Mouse (Mus musculus) forebrain, postnatal 0 days (tissue): Measurements from ENCODE around the gene Prpf6. TPM values are rescaled to one million over a fixed set of nuclear protein-coding genes. Genes with fewer than 3 reads are reported as not detected.

ENCODE experiments used
- ATAC-seq: fragments of 200-750 bp; cut with Nextera tagmentation; 2 replicates; pipeline ENCODE4 v1.8.0; 2017; ENCODE audit warnings: mild to moderate bottlenecking, moderate library complexity
- DNase-seq: peaks from one replicate; pipeline ENCODE4 v3.0.0-alpha.2; 2015
- H3K27ac ChIP-seq: fragments of 300-500 bp; sonication (generic); 2 replicates; pipeline ENCODE4 v1.5.1; 2014; ENCODE audit warnings: low read depth, mild to moderate bottlenecking, antibody characterized with exemption, low read length, moderate library complexity, mixed read lengths
- H3K27me3 ChIP-seq: fragments of 300-500 bp; sonication (generic); 2 replicates; pipeline ENCODE4 v1.6.1; 2014; ENCODE audit warnings: mild to moderate bottlenecking, low read length, mixed read lengths; ENCODE audit not compliant: insufficient read depth
- H3K36me3 ChIP-seq: fragments of 300-500 bp; sonication (generic); 2 replicates; pipeline ENCODE4 v1.6.1; 2014; ENCODE audit warnings: mild to moderate bottlenecking, moderate library complexity; ENCODE audit not compliant: insufficient read depth
- H3K4me1 ChIP-seq: fragments of 300-500 bp; sonication (generic); 2 replicates; pipeline ENCODE4 v1.6.1; 2014; ENCODE audit warnings: antibody characterized with exemption; ENCODE audit not compliant: insufficient read depth
- H3K4me2 ChIP-seq: fragments of 300-500 bp; sonication (generic); 2 replicates; pipeline ENCODE4 v1.6.1; 2014; ENCODE audit warnings: low read depth, mild to moderate bottlenecking, moderate library complexity
- H3K4me3 ChIP-seq: fragments of 300-500 bp; sonication (generic); 2 replicates; pipeline ENCODE4 v1.5.1; 2014; ENCODE audit warnings: low read depth, low read length, mixed read lengths
- H3K9ac ChIP-seq: fragments of 300-500 bp; sonication (generic); 2 replicates; pipeline ENCODE4 v1.6.1; 2014; ENCODE audit warnings: mild to moderate bottlenecking
- H3K9me3 ChIP-seq: fragments of 300-500 bp; sonication (generic); 2 replicates; pipeline ENCODE4 v1.6.1; 2016; ENCODE audit warnings: low read length
- CTCF ChIP-seq: sonication (generic); IDR thresholded peaks from 2 replicates; pipeline ENCODE4 v1.5.1; 2016; ENCODE audit warnings: antibody characterized with exemption, control low read depth, low read depth
- WGBS: fragments of 180-500 bp; shearing (Covaris S2); extraction: QIAGEN DNeasy Blood & Tissue Kit; methylation state at CpG from one replicate; pipeline ENCODE4 v1.1.7; 2014; 5-methylcytosine and 5-hydroxymethylcytosine counted together
- polyA plus RNA-seq: library from polyadenylated mRNA; unstranded; fragments of >200 nt; fragmentation: Nextera tagmentation; extraction: Ambion mirVana; gene quantifications from 2 replicates; pipeline ENCODE4 v1.2.1, GENCODE M21; 2015
- total RNA-seq: library from RNA; depleted of rRNA; stranded (reverse); fragments of >200 nt; gene quantifications from 2 replicates; pipeline ENCODE4 v1.2.3, GENCODE M21; 2014

Gene Prpf6
- total and polyA plus RNA-seq, 2 experiments from 2014 or later, result 46.5 to 49.6 TPM

- peak overlapping the region; percentile 84; the same call in 1 of the 2 replicates for H3K4me2 ChIP-seq
- no peak overlapping the region for H3K4me3 ChIP-seq
- DNase-seq, result no peak
These were observed 5.9 kb downstream of the Prpf6 start for GRCm38 (mm10) chr2:181597378-181598061.

GRCm38 (mm10) chr2:181598454-181599351 is 7.0 kb downstream of the Prpf6 start, which contains the start of gene Samd10:
Gene Samd10, minus strand, starts transcription at chr2:181599212.
- peak within 1 kb of the TSS; percentile 89 for H3K27ac ChIP-seq
- H3K9ac ChIP-seq, result peak within 1 kb of the TSS; percentile 94
- H3K4me3 ChIP-seq, result peak within 1 kb of the TSS; percentile 72
- peak; percentile 42 for TF ChIP-seq CTCF
- peaks cover 13% of the 10 kb centered on the region for H3K4me1 ChIP-seq
- peak within 1 kb of the TSS; percentile 84 for H3K4me2 ChIP-seq
- peak; percentile 28 for ATAC-seq
- peak; percentile 79 for DNase-seq
- peaks cover 10% of the 10 kb centered on the region; the same call in 1 of the 2 replicates for H3K36me3 ChIP-seq
- H3K27me3 ChIP-seq, result no peaks in the 10 kb centered on the region
- WGBS, result 1% methylated on average over 70 of the region's 71 CpGs
- no peaks in the 10 kb centered on the region for H3K9me3 ChIP-seq

More at GRCm38 (mm10) chr2:181597378-181598061, 5.9 kb downstream of the Prpf6 start:
- peak; percentile 48 for TF ChIP-seq CTCF
- H3K9ac ChIP-seq, result no peak overlapping the region
- ATAC-seq, result no peak
- 70% methylated on average over 7 of the region's 7 CpGs for WGBS
- H3K27me3 ChIP-seq, result no peaks in the 10 kb centered on the region
- H3K4me1 ChIP-seq, result peaks cover 16% of the 10 kb centered on the region
- no peaks in the 10 kb centered on the region for H3K9me3 ChIP-seq
- peaks cover 10% of the 10 kb centered on the region; the same call in 1 of the 2 replicates for H3K36me3 ChIP-seq
- H3K27ac ChIP-seq, result no peak overlapping the region

DNA sequence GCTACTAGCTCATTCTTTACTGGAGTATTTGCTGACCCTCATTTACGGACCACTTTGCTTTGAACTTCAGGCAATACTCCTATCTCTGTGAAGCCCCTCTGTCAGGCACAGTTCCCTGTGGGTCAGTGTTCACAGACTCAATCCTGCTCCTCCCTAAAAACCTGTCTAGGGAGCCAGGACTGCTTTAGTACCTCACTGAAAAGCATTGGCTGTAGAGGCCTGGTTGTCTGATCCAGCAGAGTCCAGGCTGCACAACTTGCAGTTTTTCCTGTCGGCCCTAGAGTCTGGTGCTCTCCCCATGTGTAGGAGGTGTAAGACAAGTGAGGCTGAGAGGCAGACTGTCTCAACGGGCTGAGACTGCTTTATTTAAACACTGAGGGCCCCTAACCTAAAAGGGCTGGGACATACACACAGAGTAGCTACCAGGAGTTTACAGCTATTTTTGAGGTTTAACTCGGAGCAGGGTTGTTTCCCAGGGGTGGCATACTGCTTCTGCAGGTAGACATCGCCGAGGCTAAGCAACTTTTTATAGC is 8.6 kb downstream of the Prpf6 start:
- DNase-seq (no peak), ATAC-seq (no peak)
- Histone ChIP-seq H3K4me1 (peaks cover 13% of the 10 kb centered on the region), H3K9me3 (no peaks in the 10 kb centered on the region), H3K27ac (peak overlapping the region; percentile 84; the same call in 1 of the 2 replicates), H3K27me3 (no peaks in the 10 kb centered on the region), H3K36me3 (peaks cover 10% of the 10 kb centered on the region; the same call in 1 of the 2 replicates), H3K9ac (peak overlapping the region; percentile 94), H3K4me2 (peak overlapping the region; percentile 57), H3K4me3 (peak overlapping the region; percentile 87)
- whole genome bisulfite sequencing, result 72% methylated on average over 6 of the region's 6 CpGs
- no peak for TF ChIP-seq CTCF

- H3K9me3 ChIP-seq, result no peaks in the 10 kb centered on the region
- H3K9ac ChIP-seq, result peak overlapping the region; percentile 94
- TF ChIP-seq CTCF, result no peak; the same call in 1 of the 2 replicates
- no peaks in the 10 kb centered on the region for H3K27me3 ChIP-seq
- under 1% methylated on average over 57 of the region's 57 CpGs for WGBS
- peaks cover 13% of the 10 kb centered on the region for H3K4me1 ChIP-seq
- peak overlapping the region; percentile 57 for H3K4me2 ChIP-seq
- H3K36me3 ChIP-seq, result peaks cover 9% of the 10 kb centered on the region; the same call in 1 of the 2 replicates
- peak overlapping the region; percentile 87 for H3K4me3 ChIP-seq
- H3K27ac ChIP-seq, result peak overlapping the region; percentile 84
- DNase-seq, result peak; percentile 99
- peak; percentile 97 for ATAC-seq
These were observed 9.4 kb downstream of the Prpf6 start for GRCm38 (mm10) chr2:181600828-181601750.

GRCm38 (mm10) chr2:181601751-181602145 is 10.1 kb downstream of the Prpf6 start:
- 29% methylated on average over 10 of the region's 10 CpGs for WGBS

GRCm38 (mm10) chr2:181602367-181602766 is 10.7 kb downstream of the Prpf6 start:
- Histone ChIP-seq H3K4me2 (peak overlapping the region; percentile 57), H3K4me1 (peaks cover 13% of the 10 kb centered on the region), H3K36me3 (0 out of 2 replicates have a peak, but pooled peaks cover 3% of the 10 kb centered on the region), H3K4me3 (peak overlapping the region; percentile 87; the same call in 1 of the 2 replicates), H3K27ac (no peak overlapping the region), H3K9me3 (no peaks in the 10 kb centered on the region), H3K27me3 (no peaks in the 10 kb centered on the region), H3K9ac (no peak overlapping the region)
- TF ChIP-seq CTCF, result no peak
- ATAC-seq (no peak), DNase-seq (no peak)
- WGBS, result 77% methylated on average over 4 of the region's 4 CpGs

More at GRCm38 (mm10) chr2:181601751-181602145, 10.1 kb downstream of the Prpf6 start:
- H3K4me2 ChIP-seq, result peak overlapping the region; percentile 57
- no peak for ATAC-seq
- peak overlapping the region; percentile 84 for H3K27ac ChIP-seq
- no peak for DNase-seq
- no peaks in the 10 kb centered on the region for H3K27me3 ChIP-seq
- H3K4me1 ChIP-seq, result peaks cover 13% of the 10 kb centered on the region
- H3K4me3 ChIP-seq, result peak overlapping the region; percentile 87
- TF ChIP-seq CTCF, result no peak
- H3K9ac ChIP-seq, result peak overlapping the region; percentile 94
- H3K9me3 ChIP-seq, result no peaks in the 10 kb centered on the region
- 0 out of 2 replicates have a peak, but pooled peaks cover 3% of the 10 kb centered on the region for H3K36me3 ChIP-seq
